Mouse (Mus musculus): Measurements from ENCODE around the gene Camta1. TPM values are rescaled to one million over a fixed set of nuclear protein-coding genes. Genes with fewer than 3 reads are reported as not detected.

Gene Camta1
- total and polyA plus RNA-seq, 2 experiments = 2.7 to 6.1 TPM

DNA sequence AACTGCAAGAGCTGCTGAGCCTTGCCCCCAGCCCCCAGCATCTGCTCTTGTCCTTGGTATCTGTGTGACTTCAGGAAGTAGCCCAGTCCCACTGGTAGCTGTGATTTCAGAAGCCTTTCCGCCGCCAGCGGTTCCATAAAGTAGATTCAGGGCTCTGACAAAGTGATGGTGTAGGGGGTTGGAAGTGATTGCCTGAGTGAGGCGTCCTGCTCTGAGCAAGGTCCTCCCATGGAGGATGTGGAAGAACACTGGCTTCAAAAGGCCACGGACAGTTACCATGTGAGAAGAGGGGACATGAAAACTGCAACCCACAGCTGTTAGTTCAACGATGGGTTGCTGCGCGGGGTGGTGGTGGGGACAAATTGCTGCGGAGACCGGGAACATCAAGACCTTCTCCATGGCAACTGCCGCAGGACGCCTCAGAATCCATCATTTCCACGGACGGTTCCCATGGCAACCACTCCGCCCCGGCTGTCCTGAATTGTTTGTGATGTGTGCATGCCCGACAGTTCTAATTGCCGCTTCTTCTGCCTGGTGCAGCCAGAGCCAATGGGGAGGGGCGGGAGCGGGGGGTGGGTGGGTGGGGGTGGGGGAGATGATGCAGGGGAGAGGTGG lies 721.2 kb downstream of the Camta1 start:
- Histone ChIP-seq H3K36me3 (ENCODE audit: control insufficient read depth, insufficient read depth, low read length) (no peaks in the 10 kb centered on the region), H3K4me3 (ENCODE audit: insufficient read depth, low read depth, low read length) (no peak overlapping the region), H3K79me2 (ENCODE audit: control insufficient read depth, insufficient read depth, low read length) (no peaks in the 10 kb centered on the region), H3K4me1 (ENCODE audit: control insufficient read depth, insufficient read depth, low read length) (no peaks in the 10 kb centered on the region), H3K9ac (ENCODE audit: low read depth, low read length) (no peak overlapping the region), H3K27ac (replicated peaks; ENCODE audit: insufficient read depth, low read depth, low read length) (no peak overlapping the region), H3K27me3 (ENCODE audit: control insufficient read depth, insufficient read depth, low read length) (0 out of 2 replicates have a peak, but pooled peaks cover 8% of the 10 kb centered on the region)
- DNase-seq (ENCODE audit: extremely low read depth, low read depth, low spot score) = no peak
- 21% methylated on average over 20 of the region's 20 CpGs for WGBS
- no peak for TF ChIP-seq CTCF (IDR thresholded peaks at IDR 0.05; ENCODE audit: low read depth, low read length)
- TF ChIP-seq POLR2A (IDR thresholded peaks at IDR 0.05; ENCODE audit: extremely low read depth, insufficient read depth, low read length) = no peak

DNA sequence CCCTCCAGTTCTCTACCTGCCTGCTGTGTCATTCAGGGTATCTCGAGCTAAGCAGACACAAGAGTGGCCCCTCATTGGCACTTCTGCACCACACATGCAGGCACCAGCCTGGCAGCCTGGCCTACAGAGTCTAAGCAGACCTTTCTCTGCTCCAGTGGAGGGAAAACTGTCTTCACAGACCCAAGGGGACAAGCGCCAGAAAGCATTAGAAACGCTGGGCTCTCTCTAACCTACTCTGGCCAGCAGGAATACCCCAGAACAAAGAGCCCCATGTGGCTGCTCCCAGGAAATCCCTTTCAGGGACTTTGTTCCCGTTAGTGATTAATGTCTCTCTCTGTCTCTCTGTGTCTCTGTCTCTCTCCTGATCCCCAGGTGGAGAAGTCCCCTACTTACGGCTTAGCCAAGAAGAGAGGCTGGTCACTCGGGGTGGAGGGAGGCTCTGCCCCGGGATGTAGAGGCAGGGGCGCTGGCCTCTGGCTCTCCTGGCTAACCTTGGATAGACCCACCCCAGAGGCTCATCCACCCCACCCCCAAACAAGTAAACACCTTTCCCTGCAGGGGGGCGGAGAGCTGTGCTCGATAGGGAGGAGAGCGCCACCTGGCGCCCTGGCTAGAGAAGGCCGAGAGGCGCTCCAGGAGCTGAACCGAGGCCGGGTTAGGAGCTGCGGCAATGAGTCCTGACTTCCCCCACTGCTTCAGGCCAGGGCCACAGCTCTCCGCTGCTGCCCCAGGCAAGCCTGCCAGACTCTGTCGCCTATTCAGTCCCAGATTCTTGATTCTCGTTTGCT lies 722.4 kb downstream of the Camta1 start:
- Histone ChIP-seq H3K4me3 (ENCODE audit: insufficient read depth, low read depth, low read length) (no peak overlapping the region), H3K27me3 (ENCODE audit: control insufficient read depth, insufficient read depth, low read length) (0 out of 2 replicates have a peak, but pooled peaks cover 8% of the 10 kb centered on the region), H3K79me2 (ENCODE audit: control insufficient read depth, insufficient read depth, low read length) (no peaks in the 10 kb centered on the region), H3K36me3 (ENCODE audit: control insufficient read depth, insufficient read depth, low read length) (no peaks in the 10 kb centered on the region), H3K4me1 (ENCODE audit: control insufficient read depth, insufficient read depth, low read length) (no peaks in the 10 kb centered on the region), H3K27ac (replicated peaks; ENCODE audit: insufficient read depth, low read depth, low read length) (no peak overlapping the region), H3K9ac (ENCODE audit: low read depth, low read length) (no peak overlapping the region)
- peak; percentile 18 for DNase-seq (ENCODE audit: extremely low read depth, low read depth, low spot score)
- TF ChIP-seq CTCF (IDR thresholded peaks at IDR 0.05; ENCODE audit: low read depth, low read length) (peak; percentile 84), POLR2A (IDR thresholded peaks at IDR 0.05; ENCODE audit: extremely low read depth, insufficient read depth, low read length) (no peak)
- 4% methylated on average over 20 of the region's 20 CpGs for WGBS

DNA sequence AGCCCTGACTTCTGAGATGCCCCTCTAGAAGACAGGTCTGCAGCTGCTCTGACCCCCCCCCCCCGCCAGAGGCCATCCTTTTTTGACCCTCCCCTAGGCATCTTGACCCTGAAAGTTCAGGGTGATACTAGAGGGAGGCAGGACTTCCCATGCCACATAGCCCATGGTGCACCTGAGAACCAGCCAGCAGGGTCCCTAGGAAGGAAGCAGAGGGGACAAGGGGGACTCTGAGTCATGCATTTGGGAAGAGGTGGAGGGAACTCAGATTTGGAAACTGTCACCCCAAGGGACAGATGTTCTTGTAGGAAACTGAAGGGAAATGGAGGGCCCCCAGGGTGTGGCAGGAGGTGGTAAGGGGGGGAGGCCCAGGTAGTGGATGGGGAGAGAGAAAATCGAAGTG lies 723.1 kb downstream of the Camta1 start:
- no peak for TF ChIP-seq POLR2A (IDR thresholded peaks at IDR 0.05; ENCODE audit: extremely low read depth, insufficient read depth, low read length)
- TF ChIP-seq CTCF (IDR thresholded peaks at IDR 0.05; ENCODE audit: low read depth, low read length) = no peak
- H3K9ac ChIP-seq (ENCODE audit: low read depth, low read length) = no peak overlapping the region
- no peaks in the 10 kb centered on the region for H3K4me1 ChIP-seq (ENCODE audit: control insufficient read depth, insufficient read depth, low read length)
- H3K36me3 ChIP-seq (ENCODE audit: control insufficient read depth, insufficient read depth, low read length) = no peaks in the 10 kb centered on the region
- 13% methylated on average over 2 of the region's 2 CpGs for WGBS
- no peak overlapping the region for H3K27ac ChIP-seq (replicated peaks; ENCODE audit: insufficient read depth, low read depth, low read length)
- no peak overlapping the region for H3K4me3 ChIP-seq (ENCODE audit: insufficient read depth, low read depth, low read length)
- no peaks in the 10 kb centered on the region for H3K79me2 ChIP-seq (ENCODE audit: control insufficient read depth, insufficient read depth, low read length)
- no peak for DNase-seq (ENCODE audit: extremely low read depth, low read depth, low spot score)
- 0 out of 2 replicates have a peak, but pooled peaks cover 8% of the 10 kb centered on the region for H3K27me3 ChIP-seq (ENCODE audit: control insufficient read depth, insufficient read depth, low read length)

DNA sequence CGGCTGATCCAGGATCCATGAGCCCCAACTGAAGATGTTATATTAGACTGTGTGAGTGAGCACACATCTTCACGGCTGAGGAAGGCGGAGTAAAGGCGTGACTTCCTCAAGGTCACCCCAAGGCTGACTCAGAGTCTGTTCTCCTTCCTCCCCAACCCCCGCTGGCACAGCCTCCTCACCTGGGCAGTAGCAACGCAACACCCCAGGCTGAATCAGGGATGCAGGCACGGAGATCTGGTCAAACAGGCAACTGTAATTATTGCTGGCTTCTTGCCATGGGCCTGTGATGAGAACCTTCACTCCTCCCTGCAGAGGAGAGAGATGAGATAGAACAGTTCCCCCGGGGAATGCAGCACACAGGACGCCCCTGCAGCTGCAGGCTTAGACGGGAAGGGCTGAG lies 723.5 kb downstream of the Camta1 start:
- no peak for DNase-seq (ENCODE audit: extremely low read depth, low read depth, low spot score)

DNA sequence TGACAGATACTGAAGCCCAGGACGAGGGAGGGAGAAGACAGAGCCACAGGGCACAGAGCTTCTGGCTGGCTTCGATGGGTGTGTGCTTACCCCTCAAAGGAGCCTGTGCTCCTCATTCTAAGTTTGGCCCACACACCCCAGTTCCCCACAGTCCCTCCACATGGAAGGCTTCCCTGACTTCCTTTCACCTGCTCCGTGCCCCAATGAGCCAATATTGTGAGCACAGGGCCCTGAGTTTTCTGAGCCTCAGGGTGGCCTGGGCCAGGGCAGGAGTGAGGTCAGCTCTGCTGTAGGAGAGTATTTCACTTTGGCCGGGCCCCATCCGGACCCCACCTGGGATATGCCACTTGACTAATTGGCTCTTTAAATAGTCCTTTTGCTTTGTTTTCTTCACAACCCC lies 724.0 kb downstream of the Camta1 start:
- H3K36me3 ChIP-seq (ENCODE audit: control insufficient read depth, insufficient read depth, low read length) = no peaks in the 10 kb centered on the region
- H3K79me2 ChIP-seq (ENCODE audit: control insufficient read depth, insufficient read depth, low read length) = no peaks in the 10 kb centered on the region
- DNase-seq (ENCODE audit: extremely low read depth, low read depth, low spot score) = no peak
- WGBS = 64% methylated on average over 5 of the region's 5 CpGs
- TF ChIP-seq CTCF (IDR thresholded peaks at IDR 0.05; ENCODE audit: low read depth, low read length) = no peak
- no peak for TF ChIP-seq POLR2A (IDR thresholded peaks at IDR 0.05; ENCODE audit: extremely low read depth, insufficient read depth, low read length)
- H3K27ac ChIP-seq (replicated peaks; ENCODE audit: insufficient read depth, low read depth, low read length) = no peak overlapping the region
- no peak overlapping the region for H3K9ac ChIP-seq (ENCODE audit: low read depth, low read length)
- no peak overlapping the region for H3K4me3 ChIP-seq (ENCODE audit: insufficient read depth, low read depth, low read length)
- 0 out of 2 replicates have a peak, but pooled peaks cover 8% of the 10 kb centered on the region for H3K27me3 ChIP-seq (ENCODE audit: control insufficient read depth, insufficient read depth, low read length)
- H3K4me1 ChIP-seq (ENCODE audit: control insufficient read depth, insufficient read depth, low read length) = no peaks in the 10 kb centered on the region

More for the DNA sequence above, 723.5 kb downstream of the Camta1 start:
- H3K4me1 ChIP-seq (ENCODE audit: control insufficient read depth, insufficient read depth, low read length) = no peaks in the 10 kb centered on the region
- WGBS = 29% methylated on average over 10 of the region's 10 CpGs
- H3K36me3 ChIP-seq (ENCODE audit: control insufficient read depth, insufficient read depth, low read length) = no peaks in the 10 kb centered on the region
- H3K9ac ChIP-seq (ENCODE audit: low read depth, low read length) = no peak overlapping the region
- H3K27ac ChIP-seq (replicated peaks; ENCODE audit: insufficient read depth, low read depth, low read length) = no peak overlapping the region
- no peak overlapping the region for H3K4me3 ChIP-seq (ENCODE audit: insufficient read depth, low read depth, low read length)
- H3K27me3 ChIP-seq (ENCODE audit: control insufficient read depth, insufficient read depth, low read length) = 0 out of 2 replicates have a peak, but pooled peaks cover 8% of the 10 kb centered on the region
- no peaks in the 10 kb centered on the region for H3K79me2 ChIP-seq (ENCODE audit: control insufficient read depth, insufficient read depth, low read length)
- TF ChIP-seq POLR2A (IDR thresholded peaks at IDR 0.05; ENCODE audit: extremely low read depth, insufficient read depth, low read length) (no peak), CTCF (IDR thresholded peaks at IDR 0.05; ENCODE audit: low read depth, low read length) (no peak)

All from liver, adult 2 months (tissue).